Mouse (Mus musculus) CD4-positive, CD25-positive, alpha-beta regulatory T cell, adult 4 months (primary cell): ENCODE measurements at regions not wholly inside any gene's neighbourhood (a gene's known extent, or its start where the extent isn't known, plus 50 kb on each side); places are given as distances from the start of the nearest gene placed in this dataset.

Experiments used
- ATAC-seq: one replicate; pipeline ENCODE4 v1.8.0; 2017

DNA sequence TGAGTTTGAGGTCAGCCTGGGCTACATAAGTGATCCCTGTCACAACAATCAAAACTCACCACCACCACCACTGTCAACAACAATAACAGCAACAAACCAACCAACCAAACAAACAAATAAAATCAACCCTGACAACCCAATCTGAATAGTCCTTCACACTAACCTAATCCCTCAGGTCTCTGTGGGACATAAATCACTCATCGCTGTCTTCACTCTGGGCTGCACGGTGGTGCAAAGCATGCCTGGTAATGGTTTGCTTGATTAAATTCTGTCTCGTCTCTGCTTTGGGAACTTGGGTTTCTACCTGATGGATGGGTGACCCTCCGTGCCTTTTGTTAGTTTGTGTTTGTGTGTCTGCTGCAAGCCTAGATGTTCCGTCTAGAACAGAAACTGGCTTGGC is 100.6 kb downstream of the Slc17a6 start:
- no peak for ATAC-seq

DNA sequence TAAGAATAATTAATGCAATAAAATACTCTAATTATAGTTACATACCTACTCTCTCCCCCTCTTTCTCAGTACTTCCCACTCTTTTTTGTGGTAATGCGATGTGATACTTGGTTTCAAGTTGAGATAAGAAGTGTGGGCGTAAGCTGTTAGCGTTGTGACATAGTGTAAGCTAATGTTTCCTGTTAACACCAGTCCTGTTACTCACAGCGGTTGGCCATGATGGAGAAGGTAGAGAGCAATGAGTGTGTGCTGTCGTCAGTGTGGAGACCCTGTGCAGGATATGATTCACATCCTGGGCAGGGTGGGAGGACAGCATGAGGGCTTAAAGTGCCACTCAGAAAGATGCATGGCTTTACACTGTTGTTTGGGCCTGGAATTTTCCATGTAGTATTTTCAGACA is 102.1 kb downstream of the Slc17a6 start:
- peak; percentile 96 for ATAC-seq

DNA sequence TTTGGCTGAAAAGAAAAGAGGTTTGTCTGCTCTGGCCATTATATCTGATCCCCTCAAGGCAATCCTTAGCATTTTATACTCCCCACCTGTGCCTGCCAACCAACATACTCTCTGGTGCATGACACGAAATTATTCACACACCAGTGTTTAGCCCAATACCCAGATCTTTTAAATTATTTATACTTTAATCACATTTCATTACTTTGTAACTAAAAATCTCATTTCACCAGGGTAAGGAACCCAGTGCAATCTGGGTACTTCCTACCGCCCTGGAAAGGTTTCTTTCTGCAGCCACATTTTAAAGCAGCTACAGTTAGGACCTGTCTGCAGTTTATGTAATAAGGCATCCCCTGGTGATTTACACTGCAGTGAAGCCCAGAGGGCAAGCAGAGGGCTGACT is 114.5 kb downstream of the Slc17a6 start:
- ATAC-seq: no peak

- ATAC-seq: no peak
These were observed 117.8 kb downstream of the Slc17a6 start for GRCm38 (mm10) chr7:51739590-51739989.

- no peak for ATAC-seq
These were observed 119.1 kb downstream of the Slc17a6 start for GRCm38 (mm10) chr7:51740928-51741327.

DNA sequence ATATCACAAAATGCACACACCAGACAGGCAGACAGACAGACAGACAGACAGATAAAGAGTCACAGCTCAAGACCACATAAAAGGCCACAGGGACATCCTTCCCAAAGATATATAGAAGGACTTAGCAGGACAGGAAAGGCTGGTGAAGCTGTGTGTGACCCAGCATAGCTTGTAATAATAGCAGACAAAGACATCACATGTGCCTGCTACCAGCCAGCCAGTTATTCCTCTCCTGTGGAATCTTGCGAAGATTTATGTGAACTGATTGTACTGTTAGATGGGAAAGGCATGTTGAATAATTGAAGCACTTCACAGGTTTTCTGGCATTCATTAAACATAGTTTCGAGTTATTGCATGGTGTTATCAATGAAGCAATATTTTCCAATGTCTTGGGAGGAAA is 119.1 kb upstream of the Gas2 start:
- ATAC-seq: no peak

DNA sequence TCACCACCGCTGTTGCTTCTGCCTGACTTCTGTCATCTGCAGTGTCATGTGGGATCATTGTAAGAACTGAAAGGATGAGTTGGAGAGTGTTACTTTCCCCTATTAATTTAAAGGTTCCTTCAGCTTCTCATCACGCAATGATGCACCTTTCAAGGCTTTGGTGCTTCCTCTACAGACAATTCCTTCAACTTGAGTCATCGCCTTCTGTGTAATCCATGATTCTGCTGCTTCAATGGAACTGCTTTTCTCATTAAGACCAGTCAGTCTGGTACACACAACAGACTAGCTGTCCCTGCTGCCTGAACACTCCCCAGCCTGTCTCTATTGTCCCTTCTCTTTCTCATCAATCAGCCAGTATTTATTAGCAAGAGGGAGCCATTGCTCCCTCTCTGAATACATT is 116.2 kb upstream of the Gas2 start:
- no peak for ATAC-seq

GRCm38 (mm10) chr7:51748633-51749303 is 113.0 kb upstream of the Gas2 start:
- ATAC-seq: no peak

GRCm38 (mm10) chr7:51749304-51750129 is 112.3 kb upstream of the Gas2 start:
- ATAC-seq: no peak

DNA sequence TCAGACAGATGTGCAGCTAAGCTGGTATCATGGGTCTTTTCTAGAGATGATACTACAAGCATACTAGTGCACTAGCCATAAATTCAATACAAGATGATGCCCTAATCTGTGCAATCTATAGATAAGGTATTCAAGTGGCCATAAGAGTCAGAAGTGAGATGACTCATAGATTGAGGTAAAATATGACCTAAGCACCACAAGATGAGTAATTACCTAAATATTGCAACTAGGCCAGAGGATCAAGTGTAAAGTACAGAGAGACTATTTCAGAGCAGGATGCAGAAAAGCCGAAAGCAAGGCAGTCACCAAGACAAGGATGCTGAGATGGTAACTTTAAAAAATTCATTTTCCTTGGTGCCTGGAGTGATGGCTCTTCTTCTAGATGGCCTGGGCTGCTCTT is 111.5 kb upstream of the Gas2 start:
- peak; percentile 41 for ATAC-seq

- ATAC-seq: no peak
These were observed 108.8 kb upstream of the Gas2 start for GRCm38 (mm10) chr7:51753062-51753461.

GRCm38 (mm10) chr7:51754208-51754888 is 107.5 kb upstream of the Gas2 start:
- no peak for ATAC-seq

DNA sequence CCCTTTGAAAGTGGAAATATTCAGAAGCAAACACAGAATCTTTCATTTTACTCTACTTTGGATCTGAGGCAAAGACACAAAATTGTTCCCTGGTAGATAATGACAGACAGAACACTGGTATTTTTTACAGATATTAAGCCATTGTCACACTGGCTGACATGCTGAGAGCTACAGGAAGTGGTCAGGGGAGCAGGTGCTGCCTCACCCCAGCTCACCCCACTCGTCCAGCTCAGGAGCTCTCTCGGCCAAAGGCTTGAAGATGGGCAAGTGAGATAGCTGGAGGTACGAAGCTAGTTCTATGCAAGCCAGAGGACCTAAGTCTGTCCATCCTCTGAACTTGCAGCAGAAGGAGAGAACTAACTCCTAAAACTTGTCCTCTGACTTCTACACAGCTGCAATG is 105.6 kb upstream of the Gas2 start:
- no peak for ATAC-seq

DNA sequence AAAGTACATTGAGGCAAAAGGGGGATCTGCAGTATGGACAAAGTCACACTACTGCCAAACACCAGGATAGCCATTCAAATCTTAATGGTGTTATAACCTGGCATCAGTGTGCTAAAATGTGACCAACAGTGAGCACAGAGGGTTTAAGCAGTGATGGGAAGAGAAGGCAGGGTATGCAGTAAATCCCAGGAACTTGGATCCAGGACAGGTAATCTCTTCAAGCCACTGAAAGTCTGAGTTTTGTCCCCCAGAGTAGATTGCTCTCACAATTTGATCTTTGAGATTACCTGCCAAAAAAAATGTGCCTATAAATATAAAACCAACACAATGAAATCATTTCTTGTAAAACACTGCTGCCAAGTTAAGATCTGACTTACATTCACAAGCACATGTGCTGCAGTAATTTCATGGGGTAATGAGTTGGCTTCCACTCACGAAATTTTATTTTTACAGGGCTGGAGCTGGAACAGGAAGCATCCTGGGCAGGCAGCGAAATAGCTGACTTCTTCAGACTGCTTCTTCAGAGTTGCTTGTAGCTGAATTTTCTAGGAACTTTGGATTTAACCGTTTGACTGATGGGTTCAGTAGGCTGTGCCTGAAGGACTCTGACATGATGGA is 102.2 kb upstream of the Gas2 start:
- no peak for ATAC-seq

GRCm38 (mm10) chr7:51767066-51767465 is 94.7 kb upstream of the Gas2 start:
- no peak for ATAC-seq

- no peak for ATAC-seq
These were observed 89.6 kb upstream of the Gas2 start for GRCm38 (mm10) chr7:51771895-51772871.

DNA sequence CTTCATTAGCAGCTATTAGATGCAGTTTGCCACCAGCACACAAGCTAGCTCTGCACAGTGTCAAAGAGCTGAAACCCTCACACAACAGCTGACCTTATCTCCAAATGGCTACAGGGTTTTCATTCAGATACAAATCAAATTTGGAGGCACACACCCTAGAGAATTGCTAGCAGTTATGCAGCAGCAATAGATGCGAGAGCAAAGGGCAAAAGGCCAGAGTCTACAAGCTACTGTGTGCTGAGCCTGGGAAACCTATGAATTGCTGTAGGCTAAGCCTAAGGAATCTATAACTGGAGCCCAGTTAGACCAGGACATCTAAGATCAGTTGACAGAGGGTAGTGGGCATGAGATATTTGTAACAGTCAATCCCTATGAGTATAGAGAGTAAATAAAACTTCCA is 85.8 kb upstream of the Gas2 start:
- no peak for ATAC-seq

- no peak for ATAC-seq
These were observed 78.6 kb upstream of the Gas2 start for GRCm38 (mm10) chr7:51783070-51783776.

DNA sequence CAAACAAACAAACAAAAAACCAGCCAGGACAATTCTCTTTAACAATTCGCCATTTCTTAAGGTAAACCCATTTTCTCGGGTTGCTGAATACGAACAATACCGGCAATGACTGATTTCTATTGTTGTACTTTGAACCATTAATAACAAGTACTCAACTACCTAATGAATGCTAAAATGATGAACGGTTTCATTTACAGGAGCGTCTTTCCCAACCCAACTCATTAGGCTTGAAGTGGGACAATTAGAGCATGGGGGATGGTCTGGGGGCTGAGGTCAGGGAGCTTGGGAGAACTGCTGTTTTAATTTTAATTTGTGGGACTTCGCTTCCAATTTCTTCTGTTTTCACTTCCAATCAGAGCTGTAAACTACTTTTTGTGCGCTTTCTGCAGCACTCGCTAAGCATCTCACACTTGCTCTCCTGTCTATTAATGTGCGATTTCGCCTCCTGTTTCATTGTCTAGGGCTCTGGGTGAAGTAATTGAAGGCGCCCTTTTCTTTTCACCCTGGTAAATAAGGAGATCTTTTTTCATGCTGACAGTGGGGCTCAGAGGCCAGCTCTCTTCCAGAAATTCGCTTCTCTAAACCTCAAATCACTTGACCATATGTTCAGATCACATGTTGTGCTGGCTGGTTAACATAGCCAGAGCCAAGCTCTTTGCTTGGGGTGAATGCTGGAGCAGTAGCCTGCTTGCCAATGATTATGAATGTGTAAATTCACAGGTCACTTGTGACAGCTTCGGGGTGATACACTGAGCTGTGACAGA is 77.7 kb upstream of the Gas2 start:
- no peak for ATAC-seq
